Mouse (Mus musculus) layer of hippocampus, adult 11-12 months (tissue): Measurements from ENCODE around the gene Gm45785.
"Not testable (repeated sequence)": the region's sequence is repeated elsewhere in the genome, so short reads cannot be mapped to it uniquely, and the experiment has no call there.

Experiments used
- DNase-seq: peaks from one replicate; pipeline ENCODE4 v3.0.0; 2022; ENCODE audit warnings: low spot score

The Gm45785 gene

GRCm38 (mm10) chr7:140855860-140856784 is at the start of gene Gm45785:
Gene Gm45785, minus strand, starts transcription at chr7:140856331.
- peak; percentile 89 for DNase-seq

- no peak for DNase-seq
Observed at GRCm38 (mm10) chr7:140905642-140906081, 49.5 kb upstream of the Gm45785 start.

DNA sequence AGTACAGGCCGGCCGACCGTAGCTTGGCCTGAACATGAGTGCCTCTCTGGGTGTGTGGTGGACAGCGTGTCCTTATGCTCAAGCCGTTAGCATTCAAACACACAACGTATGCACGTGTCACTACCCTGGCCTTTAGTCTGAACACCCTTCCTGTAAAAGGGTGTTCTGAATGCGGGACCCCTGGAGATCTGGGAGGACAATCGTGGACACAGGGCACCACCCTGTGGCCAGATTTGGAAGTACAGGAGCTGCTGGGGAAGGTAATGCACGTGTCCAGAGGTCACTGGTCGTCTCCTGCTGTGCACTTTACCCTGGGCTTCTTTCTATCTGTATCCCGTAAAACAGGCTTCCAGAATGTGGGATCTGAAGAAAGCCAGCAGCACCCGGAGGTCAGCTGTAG is 47.1 kb upstream of the Gm45785 start:
- peak; percentile 79 for DNase-seq

DNA sequence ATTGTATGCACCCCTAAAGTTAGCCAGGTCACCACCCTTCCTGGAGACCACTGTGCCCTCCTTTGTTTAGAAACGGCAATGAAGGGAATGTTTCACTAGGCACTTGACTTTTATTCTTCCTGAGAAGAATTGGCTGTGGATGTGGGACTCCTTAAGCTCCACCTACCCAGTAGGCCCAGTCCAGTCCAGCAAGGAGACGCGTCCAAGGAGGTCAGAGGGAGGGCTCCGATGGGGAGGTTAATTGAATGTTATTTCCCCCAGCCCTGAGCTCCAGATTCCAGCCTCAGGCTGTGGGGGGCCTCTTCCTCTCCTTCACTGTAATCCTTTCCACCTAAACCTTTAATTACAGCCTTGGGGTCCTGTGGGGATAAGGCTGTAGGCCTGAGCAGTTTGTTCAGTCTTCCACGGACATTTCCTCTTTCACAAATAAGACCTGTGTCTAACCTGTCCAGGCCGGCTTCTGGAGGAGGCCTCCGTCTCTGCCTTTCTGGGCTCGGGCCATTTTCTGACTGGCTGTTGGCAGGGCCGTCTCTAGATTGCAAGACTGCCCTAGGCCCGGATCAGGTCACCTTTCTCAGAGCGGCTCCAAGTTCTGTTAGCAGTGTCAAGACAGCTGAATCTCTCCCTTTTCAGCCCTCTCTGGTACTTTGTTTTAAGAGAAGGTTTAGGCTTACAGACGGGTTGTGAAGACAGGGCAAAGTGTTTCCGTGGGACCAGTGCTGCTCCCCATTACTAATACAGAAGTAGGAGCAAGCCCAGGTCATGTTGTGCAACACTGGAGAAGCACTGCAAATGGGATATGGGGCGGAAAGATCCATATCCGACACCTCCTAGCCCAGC is 46.1 kb upstream of the Gm45785 start:
- no peak for DNase-seq

DNA sequence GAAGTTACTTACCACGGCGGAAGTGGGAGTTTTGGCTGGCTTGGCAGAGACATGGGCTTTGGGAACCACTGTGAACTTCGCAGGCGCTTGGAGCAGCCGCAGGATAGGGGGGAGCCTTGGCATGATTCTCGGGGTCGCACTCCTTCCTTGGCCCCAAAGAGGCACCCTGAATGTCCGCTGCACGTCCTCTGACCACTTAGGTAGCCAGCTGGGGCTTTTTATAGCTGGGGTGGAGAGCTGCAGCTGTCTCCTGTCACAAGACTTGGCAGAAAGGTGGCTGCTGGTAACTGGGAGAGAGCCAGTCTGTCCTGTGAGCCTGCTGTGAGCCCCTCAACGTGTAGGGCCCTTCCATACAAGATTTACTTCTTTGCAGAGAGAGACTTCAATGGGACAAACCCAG is 44.1 kb upstream of the Gm45785 start, which contains the start of gene Cox8b:
TSS of gene Cox8b (minus strand) at position 227 of the 400 bp plus-strand sequence.
- DNase-seq, result no peak

DNA sequence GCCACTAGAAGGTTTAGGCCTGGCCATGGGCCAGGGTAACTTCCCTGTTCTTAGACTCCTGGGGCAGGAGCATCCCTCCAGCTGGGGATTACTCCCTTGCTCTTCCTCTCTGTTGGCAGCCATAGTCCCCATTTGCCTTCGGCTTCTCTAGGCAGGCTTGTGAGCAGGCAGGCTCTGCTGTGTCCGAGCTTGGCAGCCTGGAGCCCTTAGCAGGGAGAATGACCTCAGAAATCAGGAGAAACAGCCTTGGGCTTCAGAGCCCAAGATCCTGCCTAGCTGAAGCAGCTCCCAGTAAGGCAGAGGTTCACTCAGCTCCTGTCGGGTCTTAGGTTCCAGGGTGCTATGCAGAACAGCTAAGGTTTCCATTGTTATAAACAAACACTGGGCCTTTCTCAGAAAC is 43.0 kb upstream of the Gm45785 start:
- DNase-seq, result no peak

- DNase-seq, result no peak
Observed at GRCm38 (mm10) chr7:140897863-140898262, 41.7 kb upstream of the Gm45785 start.

- no peak for DNase-seq
Observed at GRCm38 (mm10) chr7:140894611-140895010, 38.5 kb upstream of the Gm45785 start.

DNA sequence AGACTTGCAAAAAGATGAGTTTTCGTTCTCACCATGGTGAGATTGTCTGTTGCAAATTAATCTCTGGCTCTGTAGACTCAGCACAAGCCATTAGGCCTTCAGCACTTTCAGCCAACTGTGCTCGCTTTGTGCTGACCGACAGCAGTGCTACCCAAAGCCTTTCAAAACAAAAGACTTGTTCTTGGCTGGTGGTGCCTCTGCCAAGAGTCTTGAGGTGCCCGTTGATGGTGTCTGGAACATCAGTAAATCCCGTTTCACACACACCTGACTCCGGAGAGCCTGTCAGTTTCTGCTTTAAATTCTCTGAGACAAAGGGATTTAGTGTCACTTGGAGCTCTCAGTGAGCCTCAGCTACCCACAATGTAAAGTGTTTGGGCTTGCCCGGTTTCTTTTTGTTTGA is 37.9 kb upstream of the Gm45785 start:
- DNase-seq, result no peak

DNA sequence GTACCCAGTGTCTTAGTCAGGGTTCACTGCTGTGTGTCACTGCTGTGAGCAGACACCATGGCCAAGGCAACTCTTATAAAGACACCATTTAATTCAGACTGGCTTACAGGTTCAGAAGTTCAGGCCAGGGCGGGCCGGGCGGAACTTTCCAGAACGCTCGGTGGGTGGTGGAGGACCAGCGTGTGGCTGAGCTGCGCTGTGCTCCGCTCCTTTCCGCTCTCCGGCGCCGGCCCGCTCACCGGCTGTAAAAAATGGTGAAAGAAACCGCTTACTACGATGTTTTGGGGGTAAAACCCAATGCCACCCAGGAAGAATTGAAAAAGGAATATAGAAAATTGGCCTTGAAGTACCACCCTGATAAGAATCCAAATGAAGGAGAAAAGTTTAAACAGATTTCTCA is 34.5 kb upstream of the Gm45785 start:
- DNase-seq, result not testable (repeated sequence)

DNA sequence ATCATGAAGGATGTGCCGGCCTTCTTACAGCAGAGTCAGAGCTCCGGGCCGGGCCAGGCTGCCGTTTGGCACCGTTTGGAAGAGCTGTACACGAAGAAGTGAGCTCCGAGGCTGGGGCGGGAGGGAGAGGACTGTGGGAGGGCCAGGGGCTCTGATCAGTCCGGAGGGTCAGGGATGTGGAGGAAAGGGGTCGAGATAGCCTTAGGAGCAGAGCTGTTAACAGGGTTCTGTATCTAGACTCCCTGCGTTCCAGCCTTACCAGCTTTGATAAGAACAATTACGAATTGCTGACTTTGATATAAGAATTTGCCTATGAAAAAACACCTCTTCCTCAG is 26.3 kb upstream of the Gm45785 start:
- DNase-seq, result no peak

GRCm38 (mm10) chr7:140881696-140882468 is 25.8 kb upstream of the Gm45785 start, which contains the start of the genes Psmd13 and Sirt3:
Gene Psmd13, plus strand, starts transcription at chr7:140881968.
Gene Sirt3, minus strand, starts transcription at chr7:140882309.
- DNase-seq, result peak; percentile 95

- DNase-seq, result no peak
Observed at GRCm38 (mm10) chr7:140880865-140881515, 24.9 kb upstream of the Gm45785 start.

GRCm38 (mm10) chr7:140880419-140880818 is 24.3 kb upstream of the Gm45785 start:
- no peak for DNase-seq

- DNase-seq, result no peak
Observed at GRCm38 (mm10) chr7:140879355-140879754, 23.2 kb upstream of the Gm45785 start.

GRCm38 (mm10) chr7:140877364-140877763 is 21.2 kb upstream of the Gm45785 start:
- no peak for DNase-seq

DNA sequence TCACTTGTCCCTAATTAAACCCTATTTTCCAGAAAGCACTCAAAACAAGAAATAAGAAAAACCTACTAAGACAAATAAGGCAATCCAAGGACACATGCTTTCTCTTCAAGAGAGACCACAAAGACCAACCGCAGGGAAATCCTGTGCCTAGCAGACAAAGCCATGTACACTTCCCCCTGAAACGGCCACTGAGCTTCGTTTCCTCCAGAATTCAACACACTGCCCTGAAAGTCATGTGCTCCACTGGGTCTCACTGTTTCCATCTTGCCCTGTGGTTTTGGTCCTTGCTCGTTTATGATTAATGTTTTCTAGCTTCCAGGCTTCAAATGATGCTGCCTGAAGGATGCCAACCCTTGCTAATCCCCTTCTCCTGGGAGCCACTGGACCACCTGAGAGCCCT is 18.1 kb upstream of the Gm45785 start:
- DNase-seq, result no peak

DNA sequence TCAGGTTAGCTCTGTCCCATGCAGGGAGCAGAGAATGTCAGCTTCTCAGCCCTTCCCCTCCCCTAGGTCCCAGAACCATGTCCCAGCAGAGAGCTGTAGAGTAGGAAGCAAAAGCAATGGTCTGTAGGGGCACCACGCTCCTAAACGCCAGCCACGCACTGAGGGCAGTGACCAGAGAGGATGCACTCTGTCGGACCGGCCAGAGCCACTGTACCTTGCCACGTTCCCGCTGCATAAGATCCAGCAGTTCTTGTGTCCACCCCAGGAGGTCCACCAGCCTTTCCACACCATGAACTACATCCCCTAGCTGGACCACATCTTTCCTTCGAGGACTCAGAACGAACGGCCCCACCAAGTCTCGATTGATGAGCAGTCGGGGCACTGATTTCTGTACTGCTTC is 8.6 kb upstream of the Gm45785 start:
- no peak for DNase-seq

DNA sequence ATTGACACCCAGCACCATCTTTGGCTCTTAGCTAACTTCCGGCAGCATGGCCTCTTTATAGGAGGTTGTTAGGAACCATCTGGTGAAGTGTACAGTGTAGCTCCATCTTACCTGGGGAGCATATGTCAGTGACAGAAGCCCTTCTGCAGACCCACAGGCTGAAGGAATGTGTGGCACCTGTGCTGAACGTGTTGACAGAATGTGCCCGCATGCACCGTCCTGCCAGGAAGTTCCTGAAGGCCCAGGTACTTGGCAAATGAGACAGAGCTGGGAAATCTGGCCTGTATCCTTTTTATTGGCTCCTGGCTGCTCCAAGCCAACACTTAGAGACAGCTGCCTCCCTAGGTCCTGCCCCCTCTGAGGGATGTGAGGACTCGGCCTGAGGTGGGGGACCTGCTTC is 4.6 kb upstream of the Gm45785 start:
- DNase-seq, result no peak

DNA sequence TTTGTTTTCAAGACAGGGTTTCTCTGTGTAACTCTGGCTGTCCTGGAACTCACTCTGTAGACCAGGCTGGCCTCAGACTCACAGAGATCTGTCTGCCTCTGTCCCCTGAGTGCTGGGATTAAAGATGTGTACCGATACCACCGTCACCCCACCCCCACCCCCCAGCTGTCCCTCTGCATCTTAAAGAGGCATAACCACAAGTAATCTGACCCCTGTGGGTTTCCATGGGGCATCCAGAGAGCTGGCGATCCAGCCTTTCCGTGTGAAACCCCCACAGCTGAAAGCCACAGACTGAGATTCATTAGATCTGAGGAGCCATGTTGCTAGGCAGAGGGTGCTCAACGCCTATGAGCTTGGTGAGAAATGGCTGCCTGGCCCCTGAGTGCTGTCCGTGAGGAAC is 3.9 kb upstream of the Gm45785 start:
- no peak for DNase-seq

- DNase-seq, result no peak
Observed at GRCm38 (mm10) chr7:140858746-140859145, 2.6 kb upstream of the Gm45785 start.
